Mouse (Mus musculus): ENCODE data around the gene Snx5. TPM values are rescaled to one million over a fixed set of nuclear protein-coding genes. Genes with fewer than 3 reads are reported as not detected.
A peak's percentile ranks its signal among the peaks of the same experiment; 100 is the strongest.

Gene Snx5
- polyA plus RNA-seq, 1 experiment from 2014 or later = 105 TPM

DNA sequence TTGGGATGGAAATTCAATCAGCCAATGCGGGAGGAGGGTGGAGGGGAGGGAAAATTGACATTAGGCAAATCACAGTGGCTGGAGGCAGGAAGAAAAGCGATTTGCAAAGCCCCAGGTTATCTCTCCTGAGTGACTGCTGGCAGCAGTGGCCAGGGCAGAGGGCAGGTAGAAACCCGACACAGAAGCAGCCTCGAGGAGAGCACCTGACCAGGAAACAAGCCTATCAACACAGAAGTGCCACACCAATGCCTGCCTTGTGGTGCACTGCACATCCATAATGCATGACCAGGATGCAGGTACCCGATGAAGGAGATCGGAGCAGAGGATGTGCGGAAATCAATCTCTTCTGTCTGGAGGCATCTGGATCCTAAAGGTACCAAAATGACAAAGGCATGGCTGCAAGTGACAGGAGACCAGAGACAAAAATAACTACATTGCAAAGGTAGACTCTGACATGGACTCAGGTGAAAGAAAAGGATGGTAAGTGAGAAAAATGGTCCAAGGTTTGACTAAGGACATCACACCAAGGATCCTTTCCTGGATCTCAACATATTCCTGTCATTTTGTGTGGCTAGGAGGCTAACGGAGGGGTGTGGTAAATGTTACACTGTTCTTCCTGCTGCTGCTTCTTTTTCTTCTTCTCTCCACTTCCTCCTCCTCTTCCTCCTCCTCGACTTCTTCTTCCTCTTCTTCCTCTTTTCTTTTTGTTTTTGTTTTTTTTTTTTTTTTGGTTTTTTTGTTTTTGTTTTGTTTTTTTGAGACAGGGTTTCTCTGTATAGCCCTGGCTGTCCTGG lies 33.7 kb downstream of the Snx5 start:
- ATAC-seq (ENCODE audit: low FRiP score) (no peak), DNase-seq (ENCODE audit: low spot score, missing footprints) (no peak)
- Histone ChIP-seq H3K4me1 (ENCODE audit: control insufficient read depth, insufficient read depth, low read length) (no peaks in the 10 kb centered on the region), H3K9me3 (ENCODE audit: control insufficient read depth, low read length) (no peaks in the 10 kb centered on the region), H3K4me3 (ENCODE audit: low read depth, low read length) (no peak overlapping the region), H3K9ac (ENCODE audit: low read length) (no peak overlapping the region), H3K27ac (ENCODE audit: low read depth, low read length) (no peak overlapping the region), H3K36me3 (ENCODE audit: control insufficient read depth, insufficient read depth, low read length) (no peaks in the 10 kb centered on the region), H3K4me2 (no peak overlapping the region), H3K27me3 (ENCODE audit: control insufficient read depth, insufficient read depth, low read length) (no peaks in the 10 kb centered on the region)
- 71% methylated on average over 9 of the region's 9 CpGs for WGBS

- Histone ChIP-seq H3K4me1 (ENCODE audit: control insufficient read depth, insufficient read depth, low read length) (no peaks in the 10 kb centered on the region), H3K9me3 (ENCODE audit: control insufficient read depth, low read length) (no peaks in the 10 kb centered on the region), H3K27me3 (ENCODE audit: control insufficient read depth, insufficient read depth, low read length) (no peaks in the 10 kb centered on the region), H3K27ac (ENCODE audit: low read depth, low read length) (no peak overlapping the region), H3K4me3 (ENCODE audit: low read depth, low read length) (no peak overlapping the region), H3K9ac (ENCODE audit: low read length) (no peak overlapping the region), H3K4me2 (no peak overlapping the region), H3K36me3 (ENCODE audit: control insufficient read depth, insufficient read depth, low read length) (no peaks in the 10 kb centered on the region)
- ATAC-seq (ENCODE audit: low FRiP score) (no peak), DNase-seq (ENCODE audit: low spot score, missing footprints) (peak; percentile 73)
- WGBS = 72% methylated on average over 3 of the region's 3 CpGs
Observed at GRCm38 (mm10) chr2:144235776-144236175, 34.9 kb downstream of the Snx5 start.

DNA sequence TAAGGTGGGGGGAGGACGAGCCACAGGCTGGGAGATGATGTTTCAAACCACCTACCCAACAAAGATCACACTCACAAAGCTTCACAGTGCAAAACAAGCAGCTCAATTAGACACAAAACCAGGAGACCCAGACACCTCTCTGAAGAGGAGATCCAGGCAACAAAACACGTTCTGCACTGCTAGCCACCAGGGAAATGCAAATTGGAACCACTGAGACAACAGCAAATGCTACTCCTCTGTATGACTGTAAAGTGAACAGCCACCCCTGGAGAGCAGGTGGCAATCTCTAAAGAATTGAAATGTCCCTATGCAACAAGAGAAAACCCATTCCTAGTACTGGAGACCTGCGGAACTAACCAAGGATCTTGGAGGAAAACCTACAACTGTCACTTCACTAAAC lies 37.2 kb downstream of the Snx5 start:
- H3K27ac ChIP-seq (ENCODE audit: low read depth, low read length) = no peak overlapping the region
- no peak overlapping the region for H3K4me2 ChIP-seq
- ATAC-seq (ENCODE audit: low FRiP score) = no peak
- H3K9ac ChIP-seq (ENCODE audit: low read length) = no peak overlapping the region
- 63% methylated on average over 3 of the region's 3 CpGs for WGBS
- no peaks in the 10 kb centered on the region for H3K27me3 ChIP-seq (ENCODE audit: control insufficient read depth, insufficient read depth, low read length)
- no peaks in the 10 kb centered on the region for H3K9me3 ChIP-seq (ENCODE audit: control insufficient read depth, low read length)
- no peak overlapping the region for H3K4me3 ChIP-seq (ENCODE audit: low read depth, low read length)
- H3K36me3 ChIP-seq (ENCODE audit: control insufficient read depth, insufficient read depth, low read length) = no peaks in the 10 kb centered on the region
- H3K4me1 ChIP-seq (ENCODE audit: control insufficient read depth, insufficient read depth, low read length) = no peaks in the 10 kb centered on the region
- peak; percentile 75 for DNase-seq (ENCODE audit: low spot score, missing footprints)

DNA sequence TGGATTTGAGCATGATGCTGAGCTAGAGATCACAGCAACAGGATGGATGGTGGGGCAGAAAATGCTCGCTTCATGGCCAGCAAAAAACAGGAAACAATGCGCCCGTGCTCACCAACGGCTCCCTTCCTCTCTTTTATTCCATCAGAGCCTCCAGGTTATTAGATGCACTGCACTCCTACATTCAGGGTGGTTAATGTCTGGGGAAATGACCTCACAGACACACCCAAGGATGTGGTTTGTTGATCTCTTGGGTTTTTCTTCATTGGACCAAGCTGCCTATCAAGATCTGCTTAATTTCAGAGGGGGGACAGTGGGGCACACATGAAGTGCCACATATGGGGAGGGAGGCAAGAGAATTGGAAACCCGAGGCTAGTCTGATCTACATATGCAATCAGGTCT lies 39.6 kb downstream of the Snx5 start:
- DNase-seq (ENCODE audit: low spot score, missing footprints) (no peak), ATAC-seq (ENCODE audit: low FRiP score) (no peak)
- Histone ChIP-seq H3K27me3 (ENCODE audit: control insufficient read depth, insufficient read depth, low read length) (no peaks in the 10 kb centered on the region), H3K36me3 (ENCODE audit: control insufficient read depth, insufficient read depth, low read length) (no peaks in the 10 kb centered on the region), H3K4me2 (no peak overlapping the region), H3K4me3 (ENCODE audit: low read depth, low read length) (no peak overlapping the region), H3K9ac (ENCODE audit: low read length) (no peak overlapping the region), H3K4me1 (ENCODE audit: control insufficient read depth, insufficient read depth, low read length) (no peaks in the 10 kb centered on the region), H3K9me3 (ENCODE audit: control insufficient read depth, low read length) (no peaks in the 10 kb centered on the region), H3K27ac (ENCODE audit: low read depth, low read length) (no peak overlapping the region)
- 84% methylated on average over 5 of the region's 5 CpGs for WGBS

GRCm38 (mm10) chr2:144230498-144230897 lies 40.2 kb downstream of the Snx5 start:
- 75% methylated on average over 7 of the region's 7 CpGs for WGBS
- no peak overlapping the region for H3K4me2 ChIP-seq
- H3K27me3 ChIP-seq (ENCODE audit: control insufficient read depth, insufficient read depth, low read length) = no peaks in the 10 kb centered on the region
- peak; percentile 49 for DNase-seq (ENCODE audit: low spot score, missing footprints)
- H3K36me3 ChIP-seq (ENCODE audit: control insufficient read depth, insufficient read depth, low read length) = no peaks in the 10 kb centered on the region
- no peak for ATAC-seq (ENCODE audit: low FRiP score)
- no peak overlapping the region for H3K4me3 ChIP-seq (ENCODE audit: low read depth, low read length)
- no peaks in the 10 kb centered on the region for H3K9me3 ChIP-seq (ENCODE audit: control insufficient read depth, low read length)
- no peaks in the 10 kb centered on the region for H3K4me1 ChIP-seq (ENCODE audit: control insufficient read depth, insufficient read depth, low read length)
- no peak overlapping the region for H3K27ac ChIP-seq (ENCODE audit: low read depth, low read length)
- no peak overlapping the region for H3K9ac ChIP-seq (ENCODE audit: low read length)

DNA sequence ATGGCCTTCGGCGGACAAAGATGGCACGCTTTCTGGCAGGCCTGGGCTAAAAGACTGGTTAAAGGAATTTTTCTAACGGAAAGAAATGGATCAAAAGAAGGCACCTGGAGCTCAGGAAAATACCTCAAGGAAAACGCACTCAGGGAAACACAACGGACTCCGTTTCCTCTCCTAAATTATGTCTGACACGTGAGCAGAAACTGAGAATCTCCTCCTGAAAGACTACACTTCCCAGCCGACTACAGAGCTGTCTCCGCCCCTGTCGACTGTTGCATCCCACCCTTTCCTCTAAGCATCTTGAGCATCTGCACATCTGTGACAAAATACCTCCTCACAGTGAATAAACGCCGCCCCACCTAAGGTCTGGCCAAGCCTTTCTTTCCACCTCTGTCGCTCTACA lies 41.1 kb downstream of the Snx5 start:
- Histone ChIP-seq H3K4me2 (no peak overlapping the region), H3K27me3 (ENCODE audit: control insufficient read depth, insufficient read depth, low read length) (no peaks in the 10 kb centered on the region), H3K27ac (ENCODE audit: low read depth, low read length) (no peak overlapping the region), H3K9me3 (ENCODE audit: control insufficient read depth, low read length) (no peaks in the 10 kb centered on the region), H3K9ac (ENCODE audit: low read length) (no peak overlapping the region), H3K4me3 (ENCODE audit: low read depth, low read length) (no peak overlapping the region), H3K4me1 (ENCODE audit: control insufficient read depth, insufficient read depth, low read length) (no peaks in the 10 kb centered on the region), H3K36me3 (ENCODE audit: control insufficient read depth, insufficient read depth, low read length) (no peaks in the 10 kb centered on the region)
- 93% methylated on average over 14 of the region's 14 CpGs for WGBS
- ATAC-seq (ENCODE audit: low FRiP score) (no peak), DNase-seq (ENCODE audit: low spot score, missing footprints) (peak; percentile 81)

- H3K36me3 ChIP-seq (ENCODE audit: control insufficient read depth, insufficient read depth, low read length) = no peaks in the 10 kb centered on the region
- no peaks in the 10 kb centered on the region for H3K27me3 ChIP-seq (ENCODE audit: control insufficient read depth, insufficient read depth, low read length)
- no peak overlapping the region for H3K4me3 ChIP-seq (ENCODE audit: low read depth, low read length)
- H3K27ac ChIP-seq (ENCODE audit: low read depth, low read length) = no peak overlapping the region
- ATAC-seq (ENCODE audit: low FRiP score) (no peak), DNase-seq (ENCODE audit: low spot score, missing footprints) (peak; percentile 70)
- WGBS = 81% methylated on average over 12 of the region's 12 CpGs
- H3K4me1 ChIP-seq (ENCODE audit: control insufficient read depth, insufficient read depth, low read length) = no peaks in the 10 kb centered on the region
- no peaks in the 10 kb centered on the region for H3K9me3 ChIP-seq (ENCODE audit: control insufficient read depth, low read length)
- no peak overlapping the region for H3K9ac ChIP-seq (ENCODE audit: low read length)
- H3K4me2 ChIP-seq = no peak overlapping the region
Observed at GRCm38 (mm10) chr2:144228521-144229346, 42.0 kb downstream of the Snx5 start.

- 83% methylated on average over 12 of the region's 12 CpGs for WGBS
- Histone ChIP-seq H3K9ac (ENCODE audit: low read length) (no peak overlapping the region), H3K36me3 (ENCODE audit: control insufficient read depth, insufficient read depth, low read length) (no peaks in the 10 kb centered on the region), H3K4me2 (no peak overlapping the region), H3K4me3 (ENCODE audit: low read depth, low read length) (no peak overlapping the region), H3K4me1 (ENCODE audit: control insufficient read depth, insufficient read depth, low read length) (no peaks in the 10 kb centered on the region), H3K27ac (ENCODE audit: low read depth, low read length) (no peak overlapping the region), H3K9me3 (ENCODE audit: control insufficient read depth, low read length) (no peaks in the 10 kb centered on the region), H3K27me3 (ENCODE audit: control insufficient read depth, insufficient read depth, low read length) (no peaks in the 10 kb centered on the region)
- ATAC-seq (ENCODE audit: low FRiP score) (no peak), DNase-seq (ENCODE audit: low spot score, missing footprints) (peak; percentile 56)
Observed at GRCm38 (mm10) chr2:144226906-144227586, 43.7 kb downstream of the Snx5 start.

- Histone ChIP-seq H3K9me3 (ENCODE audit: control insufficient read depth, low read length) (no peaks in the 10 kb centered on the region), H3K9ac (ENCODE audit: low read length) (no peak overlapping the region), H3K4me1 (ENCODE audit: control insufficient read depth, insufficient read depth, low read length) (no peaks in the 10 kb centered on the region), H3K4me3 (ENCODE audit: low read depth, low read length) (no peak overlapping the region), H3K36me3 (ENCODE audit: control insufficient read depth, insufficient read depth, low read length) (no peaks in the 10 kb centered on the region), H3K27me3 (ENCODE audit: control insufficient read depth, insufficient read depth, low read length) (no peaks in the 10 kb centered on the region), H3K4me2 (no peak overlapping the region), H3K27ac (ENCODE audit: low read depth, low read length) (no peak overlapping the region)
- 62% methylated on average over 12 of the region's 12 CpGs for WGBS
- ATAC-seq (ENCODE audit: low FRiP score) = no peak
- peak; percentile 76 for DNase-seq (ENCODE audit: low spot score, missing footprints)
Observed at GRCm38 (mm10) chr2:144224351-144224750, 46.4 kb downstream of the Snx5 start.

Data from midbrain, embryonic 11.5 days (tissue).